Mouse (Mus musculus) erythroblast, embryonic 14.5 days (primary cell): Measurements from ENCODE around the gene Tmem131.
"Not testable (repeated sequence)": the region's sequence is repeated elsewhere in the genome, so short reads cannot be mapped to it uniquely, and the experiment has no call there.

Experiments used
- GATA1 ChIP-seq: IDR thresholded peaks from 2 replicates; pipeline ENCODE4 v1.6.1; 2012; ENCODE audit warnings: low read length, inconsistent platforms, mixed read lengths
- TAL1 ChIP-seq: IDR thresholded peaks from 3 replicates; pipeline ENCODE4 v1.6.1; 2012; ENCODE audit warnings: low read length, inconsistent platforms, mixed read lengths

DNA sequence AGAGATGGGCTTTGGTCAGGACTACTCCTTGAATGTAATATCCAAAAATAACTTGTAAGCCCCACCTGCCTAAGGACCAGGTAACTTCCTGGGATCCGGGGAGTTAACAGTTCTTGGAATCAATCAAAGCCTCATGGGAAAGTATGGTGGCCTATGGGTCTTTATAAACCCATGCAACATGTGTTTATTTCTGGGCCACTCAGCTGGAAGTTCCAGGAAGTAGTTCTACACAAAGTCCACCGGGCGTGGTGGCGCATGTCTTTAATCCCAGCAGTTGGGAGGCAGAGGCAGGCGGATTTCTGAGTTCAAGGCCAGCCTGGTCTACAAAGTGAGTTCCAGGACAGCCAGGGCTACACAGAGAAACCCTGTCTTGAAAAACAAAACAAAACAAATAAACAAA, 49.7 kb downstream of the Tmem131 start:
- TF ChIP-seq GATA1, TAL1: not testable (repeated sequence)
